Mouse (Mus musculus): ENCODE results near the gene Tada2b. TPM values are rescaled to one million over a fixed set of nuclear protein-coding genes. Genes with fewer than 3 reads are reported as not detected.

Gene Tada2b
- total RNA-seq (2021), result 10 to 100 TPM; 35.0 to 39.6 TPM
- long read RNA-seq, experiment 1, transcript Tada2b-201 (2 exons, 3,791 nt), result major isoform, 34 of 42 reads
- long read RNA-seq, experiment 1, partial matches to known transcripts, result 8 of 42 reads
- long read RNA-seq, experiment 1, other reads (novel, unspliced or antisense), result 0 of 42 reads
- long read RNA-seq, experiment 2, transcript Tada2b-201 (2 exons, 3,791 nt), result major isoform, 47 of 74 reads
- long read RNA-seq, experiment 2, partial matches to known transcripts, result 25 of 74 reads
- long read RNA-seq, experiment 2, other reads (novel, unspliced or antisense), result 2 of 74 reads

- peak; percentile 95 to 98 for DNase-seq (ENCODE audit: low spot score in 2 of 2)
Measured at GRCm38 (mm10) chr5:36484171-36484990, at the start of gene Tada2b, which contains the start of gene Ccdc96. Tada2b (minus strand) TSS chr5:36484285. Ccdc96 (plus strand) TSS chr5:36484588.

GRCm38 (mm10) chr5:36530129-36530751 lies 46.2 kb upstream of the Tada2b start:
- DNase-seq (ENCODE audit: low spot score in 2 of 2), result peak; percentile 90 to 92

DNA sequence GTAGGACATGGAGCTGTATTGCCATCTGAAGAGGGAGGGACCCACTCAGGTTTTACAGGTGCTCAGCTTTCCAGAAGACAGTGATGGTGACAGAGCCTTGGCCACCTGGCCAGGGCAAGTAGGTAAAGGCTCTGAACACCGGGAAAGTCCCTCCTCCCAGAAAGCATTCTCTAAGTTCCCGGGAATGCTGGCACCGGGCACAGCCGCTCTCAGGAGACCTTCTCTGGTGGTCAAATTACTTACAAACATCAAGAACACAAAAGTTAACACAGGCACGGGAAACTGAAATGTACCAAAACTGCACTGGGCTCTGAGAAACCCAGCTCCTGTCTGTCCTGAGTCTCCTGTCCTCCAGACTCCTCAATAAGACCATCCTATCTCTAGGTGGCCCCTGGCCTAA lies 45.6 kb upstream of the Tada2b start:
- DNase-seq (ENCODE audit: low spot score in 2 of 2), result no peak

DNA sequence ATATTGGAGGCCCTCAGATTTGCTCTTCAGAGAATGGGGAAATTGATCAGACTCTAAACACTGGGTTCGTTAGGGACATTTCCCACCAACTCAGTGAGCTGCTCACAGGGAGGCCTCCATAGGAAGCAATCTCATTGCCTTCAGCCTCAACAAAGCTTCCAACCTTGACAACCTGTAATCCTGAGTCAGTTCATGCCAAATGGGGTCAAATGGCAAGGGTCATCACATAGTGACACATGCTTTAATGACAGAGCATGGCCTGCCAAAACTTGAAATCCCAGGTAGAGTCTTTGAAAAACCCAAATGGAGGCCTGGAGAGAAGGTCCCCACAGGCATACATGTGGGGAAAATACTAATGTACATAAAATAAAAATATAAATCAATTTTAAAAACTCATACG lies 42.8 kb upstream of the Tada2b start:
- no peak for DNase-seq (ENCODE audit: low spot score in 2 of 2)

- no peak for DNase-seq (ENCODE audit: low spot score in 2 of 2)
Measured at GRCm38 (mm10) chr5:36526274-36526673, 42.2 kb upstream of the Tada2b start.

- no peak for DNase-seq (ENCODE audit: low spot score in 2 of 2)
Measured at GRCm38 (mm10) chr5:36525216-36525615, 41.1 kb upstream of the Tada2b start.

GRCm38 (mm10) chr5:36523219-36523703 lies 39.2 kb upstream of the Tada2b start:
- no peak for DNase-seq (ENCODE audit: low spot score in 2 of 2)

DNA sequence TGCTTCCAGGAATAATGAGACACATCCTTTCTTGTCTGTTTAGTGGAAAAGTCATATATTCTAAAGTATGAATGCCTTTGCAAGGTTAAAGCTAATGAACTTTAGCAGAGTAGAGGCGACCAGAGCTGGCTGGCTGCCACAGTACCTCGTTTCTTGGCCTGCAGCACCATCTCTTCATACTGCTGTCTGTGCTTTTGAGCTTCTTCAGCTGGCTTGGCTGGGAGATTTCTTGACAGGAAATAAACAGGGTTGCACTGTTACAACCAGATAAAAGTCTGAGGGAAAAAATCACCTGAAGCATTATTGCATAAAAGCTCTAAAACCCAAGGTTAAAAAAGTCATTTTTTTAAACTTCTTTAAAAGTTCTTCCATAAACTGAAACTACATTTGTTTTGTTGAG lies 38.7 kb upstream of the Tada2b start:
- no peak for DNase-seq (ENCODE audit: low spot score in 2 of 2)

DNA sequence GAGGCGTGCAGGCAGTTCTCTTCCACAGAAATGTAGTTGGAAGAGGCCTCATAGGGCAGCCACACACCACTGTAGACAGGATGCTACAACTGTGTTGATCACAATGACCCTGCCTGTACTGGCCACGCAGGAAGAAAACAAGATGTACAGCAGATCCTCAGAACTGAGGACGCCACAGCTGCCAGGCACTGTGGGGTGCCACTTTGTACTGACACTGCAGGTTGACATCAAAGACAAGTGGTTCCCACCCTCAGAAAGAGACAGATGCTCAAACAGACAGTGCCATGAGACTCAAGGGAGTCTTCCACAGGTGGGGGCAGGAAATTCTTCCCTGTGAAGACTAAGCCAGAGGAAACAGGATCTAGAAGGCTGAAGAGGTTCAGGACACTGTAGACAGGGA lies 35.7 kb upstream of the Tada2b start:
- DNase-seq (ENCODE audit: low spot score in 2 of 2), result no peak

GRCm38 (mm10) chr5:36517596-36517995 lies 33.5 kb upstream of the Tada2b start:
- DNase-seq (ENCODE audit: low spot score in 2 of 2), result no peak

DNA sequence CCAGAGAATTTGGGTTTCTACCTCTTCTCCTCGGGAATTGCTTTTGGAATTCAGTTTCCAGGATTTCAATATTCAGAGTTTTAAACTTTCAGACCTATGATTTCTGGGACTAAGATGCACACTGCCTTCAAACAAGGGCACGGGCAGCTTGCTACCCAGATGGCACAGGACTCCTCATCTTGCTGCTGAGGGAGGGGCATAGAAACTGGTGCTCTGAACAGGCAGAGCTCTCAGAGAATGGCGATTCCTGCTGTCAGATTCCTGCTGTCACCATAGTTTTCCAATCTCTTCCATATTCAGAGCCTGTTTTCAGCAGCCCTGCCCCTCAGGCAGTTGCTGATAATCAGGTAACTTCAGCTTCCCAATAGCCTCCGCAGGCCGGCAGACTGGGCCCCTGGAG lies 31.5 kb upstream of the Tada2b start:
- DNase-seq (ENCODE audit: low spot score in 2 of 2), result no peak

DNA sequence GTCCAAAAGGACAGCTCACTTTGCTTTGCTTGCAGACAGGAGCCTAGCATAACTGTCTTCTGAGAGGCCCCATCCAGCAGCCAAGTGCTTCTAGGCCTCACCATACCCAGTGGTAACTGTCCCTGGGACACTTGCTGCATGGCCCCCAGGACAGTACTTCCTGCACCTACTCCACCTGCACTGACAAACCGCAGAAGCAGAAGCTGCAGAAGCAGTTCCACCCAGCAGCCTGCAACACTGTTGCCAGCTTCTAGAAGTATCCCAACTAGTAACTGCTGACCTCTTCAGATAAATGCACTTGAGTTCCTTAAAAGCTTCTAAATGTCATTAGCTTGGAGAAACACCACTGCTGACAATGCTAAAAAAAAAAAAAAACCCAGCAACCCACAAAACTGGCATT lies 31.0 kb upstream of the Tada2b start:
- no peak for DNase-seq (ENCODE audit: low spot score in 2 of 2)

- no peak for DNase-seq (ENCODE audit: low spot score in 2 of 2)
Measured at GRCm38 (mm10) chr5:36510956-36511355, 26.9 kb upstream of the Tada2b start.

- DNase-seq (ENCODE audit: low spot score in 2 of 2), result no peak
Measured at GRCm38 (mm10) chr5:36508351-36508750, 24.3 kb upstream of the Tada2b start.

DNA sequence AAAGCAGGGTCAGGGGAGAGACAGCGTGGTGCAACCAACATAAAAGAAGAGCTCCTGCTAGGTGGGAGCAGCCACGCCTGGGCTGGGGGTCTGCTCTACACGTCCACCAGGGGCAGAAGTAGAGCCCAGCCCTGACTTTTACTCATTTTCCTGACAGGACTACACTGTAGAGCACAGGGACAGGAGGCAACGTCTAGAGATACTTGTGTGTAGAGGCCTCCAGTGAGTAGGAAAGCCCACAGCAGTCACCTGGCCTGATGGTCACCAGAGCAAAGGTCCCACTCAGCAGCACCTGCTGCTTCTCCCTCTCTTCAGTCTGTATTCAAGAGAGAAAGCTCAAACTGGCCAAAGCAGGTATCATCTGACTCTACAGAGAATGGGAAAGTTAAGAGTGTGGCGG lies 21.6 kb upstream of the Tada2b start:
- no peak for DNase-seq (ENCODE audit: low spot score in 2 of 2)

DNA sequence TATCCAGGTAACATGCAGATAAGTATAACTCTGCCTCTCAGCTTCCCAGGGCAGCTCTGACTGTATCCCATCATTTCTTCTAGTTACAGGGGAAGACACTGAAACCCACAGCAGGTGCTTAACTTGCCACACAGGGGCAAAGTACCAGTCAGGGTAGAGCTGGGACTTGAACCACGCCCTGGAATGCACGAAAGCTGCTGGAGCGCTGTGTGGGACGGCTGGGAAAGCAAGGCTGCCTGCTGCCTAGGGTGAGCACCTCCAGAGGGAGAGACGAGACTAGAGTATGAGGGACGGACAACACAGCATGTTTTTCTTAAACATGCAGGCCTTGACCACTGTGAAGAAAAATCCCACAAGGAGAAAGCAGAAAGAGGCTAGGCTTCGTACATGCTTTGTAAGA lies 21.1 kb upstream of the Tada2b start:
- DNase-seq (ENCODE audit: low spot score in 2 of 2), result no peak

GRCm38 (mm10) chr5:36494709-36495108 lies 10.6 kb upstream of the Tada2b start:
- no peak for DNase-seq (ENCODE audit: low spot score in 2 of 2)

DNA sequence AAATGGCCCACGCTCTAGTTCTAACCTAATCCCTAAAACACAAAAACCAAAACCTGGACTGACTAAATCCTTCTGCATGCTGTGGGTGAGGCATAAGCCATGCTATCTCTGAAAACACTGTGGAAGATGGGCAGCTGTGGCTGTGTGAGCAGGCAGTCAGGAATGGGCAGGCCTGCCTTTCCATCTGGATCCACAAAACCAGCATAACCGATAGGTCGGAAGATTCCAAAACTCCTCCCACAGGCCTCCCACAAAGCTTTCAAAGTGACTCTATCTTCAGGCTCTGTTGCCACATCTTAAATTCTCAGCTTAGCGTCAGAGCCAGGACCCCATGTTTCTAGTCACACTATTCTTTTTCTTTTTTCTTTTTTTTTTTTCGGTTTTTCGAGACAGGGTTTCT lies 9.8 kb upstream of the Tada2b start:
- no peak for DNase-seq (ENCODE audit: low spot score in 2 of 2)

DNA sequence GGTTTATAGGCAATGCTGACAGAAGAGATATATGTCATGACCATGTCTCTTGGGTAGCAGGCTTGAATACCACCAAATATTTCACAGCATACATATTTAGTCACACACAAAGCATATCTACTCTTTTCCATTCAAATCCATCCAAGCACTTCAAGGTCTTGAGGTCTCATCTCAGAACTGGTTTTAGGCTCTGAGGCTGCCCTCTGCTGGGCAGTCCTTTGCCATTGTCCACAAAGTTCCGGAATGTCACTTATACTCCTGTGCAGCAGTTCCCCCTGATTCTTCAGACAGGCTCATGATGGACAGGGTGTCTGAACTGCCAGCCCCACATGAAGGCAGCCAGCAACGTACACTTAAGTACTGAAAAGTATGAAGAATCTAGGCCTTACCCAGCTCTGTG lies 5.1 kb upstream of the Tada2b start:
- DNase-seq (ENCODE audit: low spot score in 2 of 2), result peak in 1 of 2 experiments; percentile 48

DNA sequence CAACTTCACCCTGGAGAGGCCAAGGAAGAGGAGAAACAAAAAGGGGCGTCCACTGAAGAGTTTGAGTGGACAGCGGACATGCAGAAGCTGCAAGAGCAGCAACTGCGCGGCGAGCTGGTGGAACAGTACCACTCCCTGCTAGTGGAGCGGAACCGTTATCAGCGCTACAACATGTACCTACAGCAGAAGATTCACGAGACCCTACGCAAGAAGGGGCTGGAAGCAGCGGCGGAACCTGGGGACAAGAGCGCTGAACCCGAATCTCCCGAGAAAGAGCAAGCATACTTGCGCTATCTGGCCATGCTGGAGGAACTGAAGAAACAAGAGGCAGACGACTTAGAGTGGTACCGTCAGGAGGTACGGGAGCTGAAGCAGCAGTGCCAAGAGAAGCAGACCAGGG lies 1.2 kb upstream of the Tada2b start:
- no peak for DNase-seq (ENCODE audit: low spot score in 2 of 2)

DNA sequence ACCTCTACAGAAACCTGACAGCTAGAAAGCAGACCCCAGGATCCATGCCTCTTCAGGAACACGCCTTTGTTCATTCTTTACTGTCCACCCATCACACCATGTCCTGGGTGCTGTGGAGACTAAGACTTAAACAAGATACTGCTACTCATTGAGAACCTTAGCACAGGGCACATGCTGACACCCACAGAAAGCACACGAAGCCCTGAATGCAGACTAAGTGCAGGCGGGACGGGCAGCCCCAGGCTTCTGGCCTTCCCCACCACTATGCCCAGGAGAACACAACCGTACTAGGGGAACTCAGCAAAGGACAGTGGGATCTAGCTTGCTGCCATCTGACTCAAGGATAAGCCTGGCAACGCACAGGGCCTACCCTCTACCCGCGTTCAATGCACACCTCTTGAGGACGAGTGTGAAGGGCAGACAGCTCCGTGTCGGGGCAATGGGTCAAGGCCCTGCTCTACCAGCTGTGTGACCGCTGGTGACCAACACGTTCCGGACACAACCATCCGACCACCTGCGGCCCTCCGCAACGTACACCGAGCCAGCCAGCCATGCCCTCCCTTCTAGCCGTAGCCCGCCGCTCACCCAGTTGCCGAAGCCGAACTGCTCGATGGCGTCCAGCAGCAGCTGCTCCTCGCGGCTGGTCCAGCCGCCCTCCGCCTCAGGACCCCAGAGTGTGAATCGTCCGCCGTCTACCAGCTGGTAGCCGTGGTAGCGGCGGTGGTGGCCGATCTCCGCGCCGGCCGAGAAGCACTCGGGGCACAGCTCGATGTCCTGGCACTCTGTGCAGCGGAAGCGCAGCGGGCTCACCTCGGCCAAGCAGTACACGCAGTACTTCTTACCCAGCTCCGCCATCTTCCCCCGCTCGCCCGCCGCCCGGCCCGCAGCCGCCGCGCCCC lies 633 bp downstream of the Tada2b start:
- DNase-seq (ENCODE audit: low spot score in 2 of 2), result peak in 1 of 2 experiments; percentile 51

Measured in adrenal gland, adult 18-20 months (tissue).